Mouse (Mus musculus): Measurements from ENCODE around the gene Prr5.

DNA sequence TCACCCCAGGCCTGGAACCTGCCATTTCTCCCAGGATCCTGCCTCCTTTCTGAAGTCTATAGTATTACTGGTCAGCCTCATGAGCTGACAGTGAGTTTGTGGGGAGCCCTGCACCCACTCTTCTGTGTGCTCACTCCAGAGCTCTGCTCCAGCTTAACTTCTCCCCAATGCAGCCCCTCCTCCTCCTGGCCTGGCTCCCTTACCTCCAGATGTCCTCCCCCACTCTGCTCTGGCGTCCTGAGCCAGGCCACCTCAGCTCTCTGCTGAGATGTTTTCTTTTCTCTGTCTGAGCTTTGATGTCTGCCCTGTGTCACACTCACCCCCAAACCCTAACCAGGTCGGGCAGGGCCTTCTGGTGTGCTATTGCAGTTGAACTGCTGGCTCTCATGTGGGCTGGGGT, 74.9 kb downstream of the Prr5 start:
- no peak for TF ChIP-seq CTCF (IDR thresholded peaks at IDR 0.05; ENCODE audit: low read depth, low read length)
- no peak for TF ChIP-seq POLR2A (IDR thresholded peaks at IDR 0.05; ENCODE audit: borderline replicate concordance, low read depth, low read length)

Data from bone marrow macrophage, adult 2 months (primary cell).